Mouse (Mus musculus): ENCODE data around the gene Olfr593. TPM values are rescaled to one million over a fixed set of nuclear protein-coding genes. Genes with fewer than 3 reads are reported as not detected.
"Not testable (repeated sequence)": the region's sequence is repeated elsewhere in the genome, so short reads cannot be mapped to it uniquely, and the experiment has no call there.

Gene Olfr593
- not detected for total RNA-seq (2021)
- long read RNA-seq, experiment 1, result 0 reads
- long read RNA-seq, experiment 2, result 0 reads

DNA sequence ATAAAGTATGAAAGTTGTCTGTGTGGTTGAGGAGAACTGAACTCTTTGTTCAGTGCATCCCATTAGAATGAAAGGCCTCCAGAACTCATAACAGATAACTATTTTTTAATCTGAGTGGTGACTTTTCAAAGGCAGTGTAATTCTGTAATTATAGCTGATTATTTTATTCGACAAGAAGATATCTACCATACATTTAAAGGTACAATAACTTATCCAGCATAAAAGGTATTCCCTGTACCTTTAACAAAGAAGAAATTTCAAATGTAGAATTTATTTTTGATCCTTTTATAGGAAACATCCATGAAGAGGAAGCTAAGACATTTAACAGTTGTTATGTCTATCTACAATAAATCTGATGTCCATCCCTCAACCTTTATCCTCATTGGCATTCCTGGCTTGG lies at the start of gene Olfr593:
Gene Olfr593, plus strand, starts transcription at position 301 of the 400 bp plus-strand sequence.
- no peak for DNase-seq

DNA sequence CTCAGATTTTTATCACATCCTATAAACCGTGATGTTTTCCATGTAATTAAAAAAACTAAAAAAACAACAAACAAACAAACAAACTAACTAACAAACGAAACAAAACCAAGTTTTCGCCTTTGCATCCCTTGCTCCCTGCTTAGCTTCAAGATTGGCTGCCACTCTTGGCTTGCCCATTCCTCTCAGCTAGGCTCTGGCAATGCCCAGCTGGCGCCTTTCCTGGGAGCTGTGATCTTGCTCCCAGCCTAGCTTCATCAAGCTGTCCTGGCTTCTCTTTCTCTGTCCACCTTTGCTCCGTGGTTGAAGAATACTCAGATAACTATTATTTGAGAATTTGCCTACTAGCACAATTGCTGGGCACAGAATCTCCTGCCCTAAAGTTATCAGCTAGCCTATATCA lies 42.0 kb upstream of the Olfr593 start:
- DNase-seq, result no peak

GRCm38 (mm10) chr7:103178240-103178639 lies 33.4 kb upstream of the Olfr593 start, which contains the start of gene Olfr591:
TSS of gene Olfr591 (minus strand) at chr7:103178340.
- DNase-seq, result no peak

- DNase-seq, result not testable (repeated sequence)
Observed at GRCm38 (mm10) chr7:103184503-103184902, 27.2 kb upstream of the Olfr593 start, which contains the start of gene Olfr592. TSS of gene Olfr592 (plus strand) at chr7:103184803.

DNA sequence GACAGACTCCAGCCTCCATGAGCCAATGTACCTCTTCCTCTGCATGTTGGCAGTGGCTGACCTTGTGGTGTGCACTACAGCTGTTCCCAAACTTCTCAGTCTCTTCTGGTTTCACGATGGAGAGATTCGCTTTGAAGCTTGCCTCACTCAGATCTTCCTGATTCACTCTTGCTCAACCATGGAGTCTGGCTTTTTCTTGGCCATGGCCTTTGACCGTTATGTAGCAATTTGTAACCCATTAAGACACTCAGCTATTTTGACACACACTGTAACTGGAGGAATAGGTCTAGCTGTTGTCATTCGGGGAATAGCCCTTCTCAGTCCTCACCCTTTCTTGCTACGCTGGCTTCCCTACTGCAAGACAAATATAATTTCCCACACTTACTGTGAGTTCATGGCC lies 388 bp downstream of the Olfr593 start:
- not testable (repeated sequence) for DNase-seq

DNA sequence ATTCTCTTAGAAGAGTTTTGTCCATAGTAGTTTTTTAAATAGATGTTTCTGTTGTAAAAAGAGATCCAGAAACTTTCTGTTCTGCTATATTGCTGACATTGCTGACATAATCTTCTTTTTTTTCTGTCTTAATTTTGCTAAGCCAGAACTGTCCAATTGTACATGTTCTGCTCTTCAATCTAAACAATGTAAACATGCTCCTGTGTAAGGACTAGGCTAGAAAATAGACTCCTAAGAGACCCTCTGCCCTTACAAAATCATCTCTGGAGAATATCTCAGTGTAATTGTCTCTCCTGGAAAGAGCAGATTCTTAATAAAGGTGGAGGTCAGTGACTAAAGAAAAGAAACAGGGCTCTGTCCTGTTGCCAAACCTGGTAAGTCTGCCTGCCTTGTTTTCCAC lies 5.0 kb downstream of the Olfr593 start, which contains the start of gene Olfr594:
Gene Olfr594, plus strand, starts transcription at position 301 of the 400 bp plus-strand sequence.
- no peak for DNase-seq

GRCm38 (mm10) chr7:103252405-103252804 lies 40.7 kb downstream of the Olfr593 start, which contains the start of gene Usp17ld:
TSS of gene Usp17ld (minus strand) at chr7:103252505.
- DNase-seq, result not testable (repeated sequence)

Small RNA genes lying within 50 kb of the gene (microRNA-seq; reads per million reads assigned to microRNA genes)
- gene Gm25171 (ENCODE audit: borderline replicate concordance in 2 of 2), result 0 reads per million in 2 experiments

Other genes with a start within 250 kb of the Olfr593 start
- gene Olfr576, start 249.2 kb upstream of the Olfr593 start, total RNA-seq (2021), result not detected
- not detected for gene Olfr577, start 235.9 kb upstream of the Olfr593 start, total RNA-seq (2021)
- gene Olfr578, start 222.5 kb upstream of the Olfr593 start, total RNA-seq (2021), result not detected
- gene Olfr582, start 173.8 kb upstream of the Olfr593 start, total RNA-seq (2021), result not detected
- not detected for gene Olfr583, start 160.6 kb upstream of the Olfr593 start, total RNA-seq (2021)
- gene Olfr584, start 130.0 kb upstream of the Olfr593 start, total RNA-seq (2021), result not detected
- not detected for gene Olfr585, start 114.1 kb upstream of the Olfr593 start, total RNA-seq (2021)
- gene Olfr586, start 86.2 kb upstream of the Olfr593 start, total RNA-seq (2021), result not detected
- gene Olfr588-ps1, start 71.0 kb upstream of the Olfr593 start, total RNA-seq (2021), result not detected
- not detected for gene Olfr589, start 55.5 kb upstream of the Olfr593 start, total RNA-seq (2021)
- not detected for gene Olfr591, start 33.5 kb upstream of the Olfr593 start, total RNA-seq (2021)
- not detected for gene Olfr592, start 27.1 kb upstream of the Olfr593 start, total RNA-seq (2021)
- gene Olfr594, start 5.1 kb downstream of the Olfr593 start, total RNA-seq (2021), result not detected
- gene Usp17ld, start 40.6 kb downstream of the Olfr593 start, total RNA-seq (2021), result not detected
- not detected for gene Olfr596, start 93.8 kb downstream of the Olfr593 start, total RNA-seq (2021)
- not detected for gene Olfr597, start 104.5 kb downstream of the Olfr593 start, total RNA-seq (2021)
- gene Olfr598, start 111.7 kb downstream of the Olfr593 start, total RNA-seq (2021), result not detected
- gene Olfr599, start 124.1 kb downstream of the Olfr593 start, total RNA-seq (2021), result not detected
- not detected for gene Olfr600, start 137.8 kb downstream of the Olfr593 start, total RNA-seq (2021)
- gene Olfr601, start 150.8 kb downstream of the Olfr593 start, total RNA-seq (2021), result not detected
- gene Olfr603, start 174.3 kb downstream of the Olfr593 start, total RNA-seq (2021), result not detected
- gene Usp17lc, start 203.2 kb downstream of the Olfr593 start, total RNA-seq (2021), result not detected
- not detected for gene Olfr605, start 233.6 kb downstream of the Olfr593 start, total RNA-seq (2021)
- not detected for gene Olfr606, start 237.2 kb downstream of the Olfr593 start, total RNA-seq (2021)

All from gastrocnemius, postnatal 25 days (tissue).